Mouse (Mus musculus) forebrain, embryonic 14.5 days (tissue): ENCODE data around the gene Npas3. TPM values are rescaled to one million over a fixed set of nuclear protein-coding genes. Genes with fewer than 3 reads are reported as not detected.

Experiments used
- ATAC-seq: fragments of 200-750 bp; cut with Nextera tagmentation; 2 replicates; pipeline ENCODE4 v1.8.0; 2017; ENCODE audit warnings: mild to moderate bottlenecking, moderate library complexity
- DNase-seq: peaks from one replicate; pipeline ENCODE4 v3.0.0-alpha.2; 2015; ENCODE audit warnings: low spot score
- H3K27ac ChIP-seq: fragments of 300-500 bp; sonication (generic); 2 replicates; pipeline ENCODE4 v1.5.1; 2014; ENCODE audit warnings: low read depth, mild to moderate bottlenecking, control low read depth, low read length, moderate library complexity
- H3K27me3 ChIP-seq: fragments of 300-500 bp; sonication (generic); replicated peaks from 2 replicates; pipeline ENCODE4 v1.6.1; 2014; ENCODE audit warnings: low read length, control low read depth, mixed read lengths; ENCODE audit not compliant: control insufficient read depth, insufficient read depth
- H3K36me3 ChIP-seq: fragments of 300-500 bp; sonication (generic); 2 replicates; pipeline ENCODE4 v1.6.1; 2014; ENCODE audit warnings: low read length, control low read depth; ENCODE audit not compliant: control insufficient read depth, insufficient read depth
- H3K4me1 ChIP-seq: fragments of 300-500 bp; sonication (generic); 2 replicates; pipeline ENCODE4 v1.6.1; 2014; ENCODE audit warnings: antibody characterized with exemption, low read length, control low read depth; ENCODE audit not compliant: control insufficient read depth, insufficient read depth
- H3K4me2 ChIP-seq: fragments of 300-500 bp; sonication (generic); 2 replicates; pipeline ENCODE4 v1.6.1; 2014; ENCODE audit warnings: mild to moderate bottlenecking, control low read depth, low read length
- H3K4me3 ChIP-seq: fragments of 300-500 bp; sonication (generic); 2 replicates; pipeline ENCODE4 v1.5.1; 2014; ENCODE audit warnings: low read depth, low read length, control low read depth
- H3K9ac ChIP-seq: fragments of 300-500 bp; sonication (generic); 2 replicates; pipeline ENCODE4 v1.6.1; 2014; ENCODE audit warnings: mild to moderate bottlenecking, low read length, control low read depth, moderate library complexity
- H3K9me3 ChIP-seq: fragments of 300-500 bp; sonication (generic); replicated peaks from 2 replicates; pipeline ENCODE4 v1.6.1; 2016; ENCODE audit warnings: low read length, control low read depth, mixed read lengths; ENCODE audit not compliant: control insufficient read depth
- WGBS: fragments of 180-500 bp; shearing (Covaris S2); extraction: QIAGEN DNeasy Blood & Tissue Kit; methylation state at CpG from one replicate; pipeline ENCODE4 v1.1.7; 2014; 5-methylcytosine and 5-hydroxymethylcytosine counted together
- polyA plus RNA-seq: library from polyadenylated mRNA; unstranded; fragments of >200 nt; fragmentation: Nextera tagmentation; extraction: Ambion mirVana; gene quantifications from 2 replicates; pipeline ENCODE4 v1.2.1, GENCODE M21; 2014

Npas3 gene
- polyA plus RNA-seq, 1 experiment from 2014 or later: 12.9 TPM

DNA sequence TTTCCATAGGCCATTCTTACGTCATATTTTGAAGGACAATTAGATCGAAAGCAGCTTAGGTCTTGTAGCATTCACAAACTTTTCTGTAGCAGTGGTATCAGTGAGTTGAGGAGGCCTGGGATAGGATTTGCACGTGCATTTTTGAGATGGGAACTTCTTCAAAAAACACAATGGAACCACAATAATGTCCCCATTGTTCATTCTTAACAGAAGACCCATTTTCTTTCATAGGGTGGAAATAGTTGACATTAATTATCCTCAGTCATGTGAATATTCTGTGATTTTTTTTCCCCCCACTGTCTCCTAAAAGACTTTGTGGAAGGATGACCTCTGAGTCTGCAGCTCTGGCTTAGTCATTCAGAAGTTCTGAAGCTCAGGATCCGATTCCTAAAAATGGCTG lies 41.9 kb downstream of the Npas3 start:
- Histone ChIP-seq H3K4me2 (no peak overlapping the region), H3K9me3 (no peaks in the 10 kb centered on the region), H3K36me3 (no peaks in the 10 kb centered on the region), H3K27ac (no peak overlapping the region), H3K27me3 (no peaks in the 10 kb centered on the region), H3K4me3 (no peak overlapping the region), H3K4me1 (peaks cover 16% of the 10 kb centered on the region), H3K9ac (no peak overlapping the region)
- WGBS: 79% methylated on average over 4 of the region's 4 CpGs
- no peak for ATAC-seq
- no peak for DNase-seq

- WGBS: 89% methylated on average over 10 of the region's 10 CpGs
- H3K36me3 ChIP-seq: no peaks in the 10 kb centered on the region
- peaks cover 16% of the 10 kb centered on the region for H3K4me1 ChIP-seq
- no peaks in the 10 kb centered on the region for H3K27me3 ChIP-seq
- H3K27ac ChIP-seq: no peak overlapping the region
- H3K9me3 ChIP-seq: no peaks in the 10 kb centered on the region
- no peak for ATAC-seq
- no peak overlapping the region for H3K4me3 ChIP-seq
- no peak overlapping the region for H3K4me2 ChIP-seq
- H3K9ac ChIP-seq: no peak overlapping the region
- DNase-seq: no peak
Observed at GRCm38 (mm10) chr12:53290846-53291245, 42.4 kb downstream of the Npas3 start.

DNA sequence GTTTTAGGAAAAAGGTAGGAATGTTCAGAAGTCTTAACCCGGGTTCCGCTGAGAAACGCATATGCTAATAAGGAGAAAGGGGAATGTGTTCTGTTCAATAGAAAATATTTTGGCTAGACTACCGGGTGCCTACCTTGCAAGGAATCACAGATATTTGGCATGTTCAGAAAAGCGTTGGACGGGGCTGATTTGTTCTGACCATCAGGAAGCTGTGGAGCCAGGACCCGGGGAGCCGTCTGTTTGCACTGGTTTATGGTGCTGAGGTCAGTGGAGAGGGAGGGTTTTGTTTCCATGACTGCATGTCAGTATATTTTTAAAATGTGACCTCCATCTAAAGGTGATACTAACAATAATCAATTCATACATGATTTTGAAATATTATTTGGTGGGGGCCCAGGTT lies 43.5 kb downstream of the Npas3 start:
- Histone ChIP-seq H3K4me2 (peak overlapping the region; percentile 43), H3K9me3 (no peaks in the 10 kb centered on the region), H3K4me1 (peaks cover 16% of the 10 kb centered on the region), H3K9ac (peak overlapping the region; percentile 35; the same call in 1 of the 2 replicates), H3K27me3 (no peaks in the 10 kb centered on the region), H3K4me3 (no peak overlapping the region), H3K27ac (peak overlapping the region; percentile 78), H3K36me3 (no peaks in the 10 kb centered on the region)
- ATAC-seq (no peak), DNase-seq (peak; percentile 44)
- WGBS: 23% methylated on average over 8 of the region's 8 CpGs

DNA sequence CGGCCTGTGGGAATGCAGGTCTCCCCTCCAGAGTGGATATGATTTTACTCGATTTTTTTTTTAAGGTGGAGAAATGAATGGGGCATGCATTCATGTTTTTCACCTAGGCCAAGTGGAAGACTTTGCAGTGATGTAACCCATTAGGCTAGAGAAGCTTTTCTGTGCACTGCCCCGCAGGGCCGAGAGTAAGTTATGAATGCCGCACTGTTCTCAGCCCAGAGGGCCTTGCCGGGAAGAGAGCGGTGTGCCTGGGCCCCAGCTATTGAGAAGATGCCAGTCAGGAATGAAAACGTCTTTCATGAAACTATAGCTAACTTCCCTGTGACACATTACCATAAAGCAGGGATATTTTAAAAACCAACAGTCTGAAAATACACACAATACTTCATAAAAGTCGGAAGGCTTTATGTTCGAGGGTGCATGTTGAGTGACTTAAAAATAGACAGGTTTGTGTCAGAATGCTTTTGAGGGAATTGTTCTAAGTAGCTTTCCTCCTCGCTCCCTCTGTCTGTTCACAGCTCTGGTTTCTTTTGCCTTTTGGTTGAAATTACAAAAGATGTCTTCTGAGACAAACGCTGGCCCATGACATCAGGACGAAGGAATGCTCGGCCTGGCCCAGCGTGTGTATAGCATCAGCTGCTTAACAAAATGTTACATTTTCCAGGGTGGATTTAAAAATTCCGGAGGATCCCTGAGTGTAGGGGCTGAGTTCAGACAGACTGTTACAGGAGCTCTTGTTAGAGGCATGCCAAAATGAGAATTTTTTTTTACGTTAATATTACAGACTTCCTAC lies 44.2 kb downstream of the Npas3 start:
- peak overlapping the region; percentile 78 for H3K27ac ChIP-seq
- peak overlapping the region; percentile 43 for H3K4me2 ChIP-seq
- ATAC-seq (peak; percentile 94), DNase-seq (peak; percentile 86)
- no peaks in the 10 kb centered on the region for H3K36me3 ChIP-seq
- H3K9me3 ChIP-seq: no peaks in the 10 kb centered on the region
- peaks cover 19% of the 10 kb centered on the region for H3K4me1 ChIP-seq
- 3% methylated on average over 17 of the region's 17 CpGs for WGBS
- no peak overlapping the region for H3K9ac ChIP-seq
- H3K27me3 ChIP-seq: no peaks in the 10 kb centered on the region
- H3K4me3 ChIP-seq: no peak overlapping the region

GRCm38 (mm10) chr12:53294011-53294410 lies 45.5 kb downstream of the Npas3 start:
- Histone ChIP-seq H3K9ac (no peak overlapping the region), H3K4me1 (peaks cover 30% of the 10 kb centered on the region), H3K9me3 (no peaks in the 10 kb centered on the region), H3K36me3 (no peaks in the 10 kb centered on the region), H3K4me3 (no peak overlapping the region), H3K27ac (no peak overlapping the region), H3K4me2 (no peak overlapping the region), H3K27me3 (no peaks in the 10 kb centered on the region)
- WGBS: 95% methylated on average over 7 of the region's 7 CpGs
- DNase-seq (no peak), ATAC-seq (no peak)

DNA sequence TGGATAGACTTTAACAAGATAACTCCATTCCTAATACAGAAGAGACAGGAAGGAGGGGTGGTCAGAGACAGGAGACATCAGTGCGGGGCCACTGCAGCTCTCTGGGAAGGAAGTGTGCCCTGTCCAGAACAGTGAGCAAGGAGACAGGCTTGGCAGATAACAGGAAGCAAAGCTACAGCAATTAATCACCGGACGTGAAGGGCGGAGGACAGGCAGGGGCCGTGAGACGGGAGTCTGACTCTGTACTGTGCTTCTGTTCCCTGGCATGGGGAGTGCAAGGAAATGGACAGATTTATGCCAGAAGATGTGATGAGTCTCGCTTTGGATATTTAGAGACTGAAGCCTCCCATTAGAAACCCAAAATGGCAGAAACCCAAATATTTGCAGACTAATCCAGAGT lies 47.3 kb downstream of the Npas3 start:
- Histone ChIP-seq H3K9me3 (no peaks in the 10 kb centered on the region), H3K36me3 (no peaks in the 10 kb centered on the region), H3K4me2 (no peak overlapping the region), H3K9ac (no peak overlapping the region), H3K27me3 (no peaks in the 10 kb centered on the region), H3K27ac (no peak overlapping the region), H3K4me3 (no peak overlapping the region), H3K4me1 (peaks cover 31% of the 10 kb centered on the region)
- DNase-seq (no peak), ATAC-seq (no peak)
- 51% methylated on average over 7 of the region's 7 CpGs for WGBS

GRCm38 (mm10) chr12:53297946-53298840 lies 49.7 kb downstream of the Npas3 start:
- H3K4me1 ChIP-seq: peaks cover 16% of the 10 kb centered on the region
- ATAC-seq (no peak; the same call in 1 of the 2 replicates), DNase-seq (peak; percentile 46)
- no peaks in the 10 kb centered on the region for H3K36me3 ChIP-seq
- peak overlapping the region; percentile 0; the same call in 1 of the 2 replicates for H3K9ac ChIP-seq
- H3K27ac ChIP-seq: no peak overlapping the region
- 0 out of 2 replicates have a peak overlapping the region, but pooled peaks have one; percentile 0 for H3K4me3 ChIP-seq
- H3K9me3 ChIP-seq: no peaks in the 10 kb centered on the region
- H3K4me2 ChIP-seq: peak overlapping the region; percentile 35
- H3K27me3 ChIP-seq: no peaks in the 10 kb centered on the region
- WGBS: 41% methylated on average over 16 of the region's 16 CpGs

GRCm38 (mm10) chr12:53300964-53301363 lies 52.5 kb downstream of the Npas3 start:
- WGBS: 53% methylated on average over 2 of the region's 2 CpGs

More at GRCm38 (mm10) chr12:53300964-53301363, 52.5 kb downstream of the Npas3 start:
- no peak overlapping the region for H3K27ac ChIP-seq
- no peaks in the 10 kb centered on the region for H3K36me3 ChIP-seq
- no peak overlapping the region for H3K4me2 ChIP-seq
- H3K4me3 ChIP-seq: no peak overlapping the region
- peaks cover 16% of the 10 kb centered on the region for H3K4me1 ChIP-seq
- no peaks in the 10 kb centered on the region for H3K9me3 ChIP-seq
- H3K27me3 ChIP-seq: no peaks in the 10 kb centered on the region
- H3K9ac ChIP-seq: no peak overlapping the region
- ATAC-seq: no peak
- DNase-seq: peak; percentile 63
